Mouse (Mus musculus) MEL (cell line): Measurements from ENCODE around the gene Mrpl22. TPM values are rescaled to one million over a fixed set of nuclear protein-coding genes. Genes with fewer than 3 reads are reported as not detected.
A peak's percentile ranks its signal among the peaks of the same experiment; 100 is the strongest.

Experiments used
- DNase-seq: peaks from one replicate; pipeline ENCODE4 v3.0.0; 2011; ENCODE audit warnings: low read depth, low spot score
- H3K27ac ChIP-seq: 2 replicates; pipeline ENCODE4 v1.5.1; 2012; ENCODE audit warnings: low read depth, mild to moderate bottlenecking, control low read depth, low read length, moderate library complexity; ENCODE audit not compliant: control insufficient read depth
- H3K27me3 ChIP-seq, 2 experiments: fragments of 150-350 bp in 1 of 2; sonication (generic) in 1 of 2; 2 replicates each; pipeline ENCODE4 v1.6.1; 2012; ENCODE audit warnings: low read length in 2 of 2, mild to moderate bottlenecking in 2 of 2, improper control_type of control experiment in 1 of 2, moderate library complexity in 1 of 2; ENCODE audit not compliant: insufficient read depth in 2 of 2, control insufficient read depth in 1 of 2
- H3K36me3 ChIP-seq, 2 experiments: 2 replicates each; pipeline ENCODE4 v1.6.1; 2012 to 2014; ENCODE audit warnings: low read length in 2 of 2, improper control_type of control experiment in 1 of 2, inconsistent platforms in 1 of 2, mild to moderate bottlenecking in 1 of 2; ENCODE audit not compliant: insufficient read depth in 2 of 2, control insufficient read depth in 1 of 2
- H3K4me1 ChIP-seq, 2 experiments: fragments of 150-350 bp in 1 of 2; sonication (generic) in 1 of 2; 2 replicates each; pipeline ENCODE4 v1.6.1; 2012; ENCODE audit warnings: low read length in 2 of 2, improper control_type of control experiment in 1 of 2, mild to moderate bottlenecking in 1 of 2; ENCODE audit not compliant: insufficient read depth in 2 of 2, control insufficient read depth in 1 of 2
- H3K4me3 ChIP-seq, 2 experiments: fragments of 150-350 bp in 1 of 2; sonication (generic) in 1 of 2; 2 replicates each; pipeline ENCODE4 v1.5.1; 2012; ENCODE audit warnings: low read depth in 2 of 2, low read length in 2 of 2, mild to moderate bottlenecking in 2 of 2, moderate library complexity in 2 of 2, control low read depth in 1 of 2, improper control_type of control experiment in 1 of 2; ENCODE audit not compliant: control insufficient read depth in 1 of 2, insufficient read depth in 1 of 2
- H3K79me2 ChIP-seq: 2 replicates; pipeline ENCODE4 v1.6.1; 2012; ENCODE audit warnings: mild to moderate bottlenecking, low read length, moderate library complexity; ENCODE audit not compliant: control insufficient read depth, poor library complexity, insufficient read depth
- H3K9ac ChIP-seq: 2 replicates; pipeline ENCODE4 v1.6.1; 2012; ENCODE audit warnings: low read depth, mild to moderate bottlenecking, control low read depth, low read length, moderate library complexity; ENCODE audit not compliant: control insufficient read depth, poor library complexity, severe bottlenecking
- H3K9me3 ChIP-seq: fragments of 150-350 bp; sonication (generic); replicated peaks from 2 replicates; pipeline ENCODE4 v1.6.1; 2012; ENCODE audit warnings: mild to moderate bottlenecking, low read length, improper control_type of control experiment, moderate library complexity; ENCODE audit not compliant: insufficient read depth
- BHLHE40 ChIP-seq: IDR thresholded peaks from 2 replicates; pipeline ENCODE4 v1.6.1; 2012; ENCODE audit warnings: low read depth, mild to moderate bottlenecking, inconsistent platforms, low read length, improper control_type of control experiment, borderline replicate concordance
- CHD1 ChIP-seq: IDR thresholded peaks from 2 replicates; pipeline ENCODE4 v1.6.1; 2012; ENCODE audit warnings: low read depth, mild to moderate bottlenecking, inconsistent platforms, low read length, improper control_type of control experiment
- CHD2 ChIP-seq: IDR thresholded peaks from 2 replicates; pipeline ENCODE4 v1.6.1; 2011; ENCODE audit warnings: low read length, improper control_type of control experiment
- CTCF ChIP-seq, 3 experiments: IDR thresholded peaks in 2 of 3; conservative IDR thresholded peaks in 1 of 3; 2 replicates each; pipeline ENCODE4 v1.5.1; 2011 to 2012; ENCODE audit warnings: low read length in 3 of 3, low read depth in 2 of 3, mild to moderate bottlenecking in 2 of 3, improper control_type of control experiment in 1 of 3, inconsistent platforms in 1 of 3, mixed read lengths in 1 of 3, moderate library complexity in 1 of 3; ENCODE audit not compliant: control insufficient read depth in 1 of 3, insufficient read depth in 1 of 3, poor library complexity in 1 of 3, severe bottlenecking in 1 of 3
- E2F4 ChIP-seq: IDR thresholded peaks from 2 replicates; pipeline ENCODE4 v1.6.1; 2011; ENCODE audit warnings: low read depth, low read length, improper control_type of control experiment, borderline replicate concordance
- ELF1 ChIP-seq: IDR thresholded peaks from 2 replicates; pipeline ENCODE4 v1.6.1; 2014; ENCODE audit warnings: low read depth, mild to moderate bottlenecking, inconsistent platforms, low read length, improper control_type of control experiment, moderate library complexity
- EP300 ChIP-seq, 2 experiments: IDR thresholded peaks; 2 replicates each; pipeline ENCODE4 v1.6.1; 2011; ENCODE audit warnings: improper control_type of control experiment in 2 of 2, low read length in 2 of 2, low read depth in 1 of 2, mild to moderate bottlenecking in 1 of 2
- ETS1 ChIP-seq: IDR thresholded peaks from 2 replicates; pipeline ENCODE4 v1.6.1; 2012; ENCODE audit warnings: low read depth, mild to moderate bottlenecking, inconsistent platforms, low read length, improper control_type of control experiment, moderate library complexity
- GABPA ChIP-seq: IDR thresholded peaks from 2 replicates; pipeline ENCODE4 v1.6.1; 2012; ENCODE audit warnings: low read depth, mild to moderate bottlenecking, inconsistent platforms, low read length, improper control_type of control experiment, moderate library complexity
- GATA1 ChIP-seq: IDR thresholded peaks from 2 replicates; pipeline ENCODE4 v1.6.1; 2011; ENCODE audit warnings: low read depth, low read length, improper control_type of control experiment
- HCFC1 ChIP-seq: IDR thresholded peaks from 2 replicates; pipeline ENCODE4 v1.6.1; 2012; ENCODE audit warnings: low read depth, mild to moderate bottlenecking, inconsistent platforms, low read length, improper control_type of control experiment, moderate library complexity
- JUND ChIP-seq: IDR thresholded peaks from 2 replicates; pipeline ENCODE4 v1.6.1; 2011; ENCODE audit warnings: low read depth, mild to moderate bottlenecking, improper control_type of control experiment, low read length
- KAT2A ChIP-seq: conservative IDR thresholded peaks from 2 replicates; pipeline ENCODE4 v1.6.1; 2012; ENCODE audit warnings: low read depth, low read length, improper control_type of control experiment, inconsistent platforms
- MAFK ChIP-seq: IDR thresholded peaks from 2 replicates; pipeline ENCODE4 v1.6.1; 2011; ENCODE audit warnings: low read depth, mild to moderate bottlenecking, low read length, improper control_type of control experiment, borderline replicate concordance
- MAX ChIP-seq: IDR thresholded peaks from 2 replicates; pipeline ENCODE4 v1.6.1; 2011; ENCODE audit warnings: low read length, improper control_type of control experiment
- MAZ ChIP-seq: IDR thresholded peaks from 2 replicates; pipeline ENCODE4 v1.6.1; 2012; ENCODE audit warnings: low read depth, mild to moderate bottlenecking, inconsistent platforms, low read length, improper control_type of control experiment
- MEF2A ChIP-seq: IDR thresholded peaks from 2 replicates; pipeline ENCODE4 v1.6.1; 2014; ENCODE audit warnings: low read depth, mild to moderate bottlenecking, inconsistent platforms, low read length, improper control_type of control experiment; ENCODE audit not compliant: poor library complexity, insufficient replicate concordance, severe bottlenecking; ENCODE audit errors: extremely low read depth
- MXI1 ChIP-seq: IDR thresholded peaks from 2 replicates; pipeline ENCODE4 v1.6.1; 2011; ENCODE audit warnings: mild to moderate bottlenecking, low read depth, low read length, improper control_type of control experiment
- MYB ChIP-seq: IDR thresholded peaks from 2 replicates; pipeline ENCODE4 v1.6.1; 2011; ENCODE audit warnings: mild to moderate bottlenecking, low read depth, low read length, improper control_type of control experiment
- MYC ChIP-seq: IDR thresholded peaks from 2 replicates; pipeline ENCODE4 v1.6.1; 2011; ENCODE audit warnings: low read depth, mild to moderate bottlenecking, low read length, improper control_type of control experiment, moderate library complexity
- NRF1 ChIP-seq: IDR thresholded peaks from 2 replicates; pipeline ENCODE4 v1.6.1; 2014; ENCODE audit warnings: low read depth, mild to moderate bottlenecking, inconsistent platforms, low read length, improper control_type of control experiment, moderate library complexity; ENCODE audit not compliant: poor library complexity, insufficient read depth, severe bottlenecking
- POLR2A ChIP-seq, 2 experiments: IDR thresholded peaks; 2 replicates each; pipeline ENCODE4 v1.6.1; 2011 to 2012; ENCODE audit warnings: low read length in 2 of 2, mild to moderate bottlenecking in 2 of 2, control low read depth in 1 of 2, improper control_type of control experiment in 1 of 2, low read depth in 1 of 2, moderate library complexity in 1 of 2; ENCODE audit not compliant: control insufficient read depth in 1 of 2, insufficient read depth in 1 of 2, poor library complexity in 1 of 2
- POLR2AphosphoS2 ChIP-seq: IDR thresholded peaks from 2 replicates; pipeline ENCODE4 v1.6.1; 2011; ENCODE audit warnings: low read length, improper control_type of control experiment
- POLR2AphosphoS5 ChIP-seq: IDR thresholded peaks from 2 replicates; pipeline ENCODE4 v1.6.1; 2012; ENCODE audit warnings: low read depth, borderline replicate concordance, mild to moderate bottlenecking, inconsistent platforms, low read length, moderate library complexity, mixed read lengths
- RAD21 ChIP-seq: IDR thresholded peaks from 2 replicates; pipeline ENCODE4 v1.6.1; 2011; ENCODE audit warnings: mild to moderate bottlenecking, low read depth, low read length, improper control_type of control experiment
- RCOR1 ChIP-seq: IDR thresholded peaks from 2 replicates; pipeline ENCODE4 v1.6.1; 2012; ENCODE audit warnings: low read depth, mild to moderate bottlenecking, inconsistent platforms, low read length, improper control_type of control experiment
- SIN3A ChIP-seq: IDR thresholded peaks from 2 replicates; pipeline ENCODE4 v1.6.1; 2012; ENCODE audit warnings: low read length, improper control_type of control experiment, inconsistent platforms
- TAL1 ChIP-seq: IDR thresholded peaks from 2 replicates; pipeline ENCODE4 v1.6.1; 2012; ENCODE audit warnings: mild to moderate bottlenecking, inconsistent platforms, low read length, moderate library complexity, mixed read lengths
- TBP ChIP-seq: IDR thresholded peaks from 2 replicates; pipeline ENCODE4 v1.8.0; 2011; ENCODE audit warnings: low read depth, low read length, improper control_type of control experiment
- UBTF ChIP-seq: IDR thresholded peaks from 2 replicates; pipeline ENCODE4 v1.6.1; 2012; ENCODE audit warnings: low read depth, mild to moderate bottlenecking, inconsistent platforms, low read length, improper control_type of control experiment, moderate library complexity, borderline replicate concordance; ENCODE audit not compliant: insufficient read depth
- USF1 ChIP-seq: IDR thresholded peaks from 2 replicates; pipeline ENCODE4 v1.6.1; 2014; ENCODE audit warnings: low read depth, mild to moderate bottlenecking, inconsistent platforms, low read length, improper control_type of control experiment, moderate library complexity
- USF2 ChIP-seq, 2 experiments: IDR thresholded peaks; 2 replicates each; pipeline ENCODE4 v1.6.1; 2011 to 2012; ENCODE audit warnings: improper control_type of control experiment in 2 of 2, low read length in 2 of 2, borderline replicate concordance in 1 of 2, inconsistent platforms in 1 of 2, low read depth in 1 of 2, mild to moderate bottlenecking in 1 of 2; ENCODE audit not compliant: insufficient read depth in 1 of 2
- ZC3H11A ChIP-seq: IDR thresholded peaks from 2 replicates; pipeline ENCODE4 v1.6.1; 2012; ENCODE audit warnings: low read depth, mild to moderate bottlenecking, inconsistent platforms, low read length, improper control_type of control experiment
- ZKSCAN1 ChIP-seq: IDR thresholded peaks from 2 replicates; pipeline ENCODE4 v1.6.1; 2012; ENCODE audit warnings: low read depth, mild to moderate bottlenecking, inconsistent platforms, low read length, improper control_type of control experiment, moderate library complexity
- ZNF384 ChIP-seq: IDR thresholded peaks from 2 replicates; pipeline ENCODE4 v1.6.1; 2012; ENCODE audit warnings: low read depth, mild to moderate bottlenecking, inconsistent platforms, low read length, improper control_type of control experiment
- polyA plus RNA-seq, 2 experiments: library from polyadenylated mRNA; stranded (reverse) in 1 of 2; unstranded in 1 of 2; fragments of >175 nt in 1 of 2; fragments of >200 nt in 1 of 2; gene quantifications; 2 replicates each; pipeline versions ENCODE4 v1.2.1 to v1.2.4; 2012; ENCODE audit warnings: low replicate concordance in 2 of 2, low read depth in 1 of 2; ENCODE audit not compliant: insufficient read length in 2 of 2, insufficient read depth in 1 of 2, missing spikeins in 1 of 2
- total RNA-seq: library from RNA; depleted of rRNA; stranded (reverse); fragments of 300-350 nt; gene quantifications from 2 replicates; pipeline ENCODE4 v1.2.3, GENCODE M21; 2012

The Mrpl22 gene
- total and polyA plus RNA-seq, 3 experiments = 144 to 187 TPM; not detected in 1

GRCm38 (mm10) chr11:58168167-58168915, 3.1 kb upstream of the Mrpl22 start, which contains the start of gene Gemin5:
Gene Gemin5, minus strand, starts transcription at chr11:58168539.
- Histone ChIP-seq H3K9me3 (no peaks in the 10 kb centered on the region), H3K4me1 (peaks cover 4 to 8% of the 10 kb centered on the region in 2 experiments), H3K27ac (peak within 1 kb of the TSS; percentile 30), H3K4me3 (peak within 1 kb of the TSS; percentile 82 to 86), H3K27me3 (no peaks in the 10 kb centered on the region), H3K79me2 (peaks cover 29% of the 10 kb centered on the region), H3K36me3 (peaks cover 18 to 20% of the 10 kb centered on the region in 2 experiments), H3K9ac (peak within 1 kb of the TSS; percentile 90)
- DNase-seq = peak; percentile 94
- no peak for TF ChIP-seq GATA1
- TF ChIP-seq NRF1 = no peak
- TF ChIP-seq MXI1 = peak; percentile 95
- peak; percentile 97 to 98 for TF ChIP-seq POLR2A (IDR thresholded peaks at IDR 0.05; ENCODE audit: control insufficient read depth in 1 of 2, insufficient read depth in 1 of 2, low read depth in 1 of 2, low read length in 2 of 2, poor library complexity in 1 of 2)
- 0 out of 6 replicates have a peak, but pooled peaks of 1 of the 3 experiments have one; percentile 15 for TF ChIP-seq CTCF (IDR thresholded peaks at IDR 0.05 in 2 of 3, conservative IDR thresholded peaks at IDR 0.05 in 1 of 3; ENCODE audit: control insufficient read depth in 1 of 3, insufficient read depth in 1 of 3, low read depth in 2 of 3, low read length in 3 of 3, poor library complexity in 1 of 3, severe bottlenecking in 1 of 3)
- 0 out of 2 replicates have a peak, but pooled peaks have one; percentile 37 for TF ChIP-seq ELF1
- TF ChIP-seq USF1 = 0 out of 2 replicates have a peak, but pooled peaks have one; percentile 9
- no peak for TF ChIP-seq RCOR1
- TF ChIP-seq MYC = peak; percentile 70; the same call in 1 of the 2 replicates
- TF ChIP-seq POLR2AphosphoS5 = no peak
- TF ChIP-seq MYB = no peak
- TF ChIP-seq MAFK = no peak
- peak; percentile 47 for TF ChIP-seq TBP
- no peak for TF ChIP-seq ZKSCAN1
- peak; percentile 75 for TF ChIP-seq MAX
- no peak for TF ChIP-seq MEF2A
- TF ChIP-seq ZC3H11A = no peak
- no peak; the same call in 1 of the 2 replicates for TF ChIP-seq ETS1
- TF ChIP-seq SIN3A = peak; percentile 61
- no peak for TF ChIP-seq E2F4
- TF ChIP-seq UBTF = peak; percentile 68; the same call in 1 of the 2 replicates
- TF ChIP-seq BHLHE40 = no peak
- TF ChIP-seq TAL1 = no peak
- no peak for TF ChIP-seq USF2 (IDR thresholded peaks at IDR 0.05; ENCODE audit: borderline replicate concordance in 1 of 2, insufficient read depth in 1 of 2, low read depth in 1 of 2, low read length in 2 of 2)
- TF ChIP-seq GABPA = no peak
- 0 out of 2 replicates have a peak, but pooled peaks have one; percentile 7 for TF ChIP-seq ZNF384
- TF ChIP-seq KAT2A = no peak; the same call in 1 of the 2 replicates
- TF ChIP-seq JUND = no peak
- no peak for TF ChIP-seq EP300 (IDR thresholded peaks at IDR 0.05; ENCODE audit: low read depth in 1 of 2, low read length in 2 of 2)
- TF ChIP-seq RAD21 = no peak
- peak; percentile 82 for TF ChIP-seq POLR2AphosphoS2
- TF ChIP-seq MAZ = no peak; the same call in 1 of the 2 replicates
- no peak for TF ChIP-seq CHD2
- no peak for TF ChIP-seq CHD1
- peak; percentile 80 for TF ChIP-seq HCFC1
